Mouse (Mus musculus) liver, embryonic 18 days (tissue): Measurements from ENCODE around the gene Muc3. TPM values are rescaled to one million over a fixed set of nuclear protein-coding genes. Genes with fewer than 3 reads are reported as not detected.

Source experiments
- polyA plus RNA-seq: library from polyadenylated mRNA; depleted of rRNA; stranded (reverse); fragments of >200 nt; gene quantifications from 2 replicates; pipeline ENCODE4 v1.2.3, GENCODE M21; 2012; rRNA removed

Muc3 gene
- not detected in 2 replicates for polyA plus RNA-seq

DNA sequence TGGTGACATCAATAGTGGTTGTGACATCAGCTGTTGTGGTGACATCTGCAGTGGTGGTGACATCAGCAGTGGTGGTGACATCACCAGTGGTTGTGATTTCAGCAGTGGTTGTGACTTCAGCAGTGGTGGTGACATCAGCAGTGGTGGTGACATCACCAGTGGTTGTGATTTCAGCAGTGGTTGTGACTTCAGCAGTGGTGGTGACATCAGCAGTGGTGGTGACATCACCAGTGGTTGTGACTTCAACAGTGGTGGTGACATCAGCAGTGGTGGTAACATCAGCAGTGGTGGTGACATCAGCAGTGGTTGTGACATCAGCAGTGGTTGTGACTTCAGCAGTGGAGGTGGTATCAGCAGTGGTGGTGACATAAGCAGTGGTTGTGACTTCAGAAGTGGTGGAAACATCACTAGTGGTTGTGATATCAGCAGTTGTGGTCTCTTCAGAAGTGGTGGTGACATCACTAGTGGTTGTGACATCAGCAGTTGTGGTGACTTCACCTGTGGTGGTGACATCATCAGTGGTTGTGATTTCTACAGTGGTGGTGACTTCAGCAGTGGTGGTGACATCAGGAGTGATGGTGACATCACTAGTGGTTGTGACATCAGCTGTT is at the start of gene Muc3:
Gene Muc3 (minus strand): TSS at position 51 of the 611 bp plus-strand sequence.

DNA sequence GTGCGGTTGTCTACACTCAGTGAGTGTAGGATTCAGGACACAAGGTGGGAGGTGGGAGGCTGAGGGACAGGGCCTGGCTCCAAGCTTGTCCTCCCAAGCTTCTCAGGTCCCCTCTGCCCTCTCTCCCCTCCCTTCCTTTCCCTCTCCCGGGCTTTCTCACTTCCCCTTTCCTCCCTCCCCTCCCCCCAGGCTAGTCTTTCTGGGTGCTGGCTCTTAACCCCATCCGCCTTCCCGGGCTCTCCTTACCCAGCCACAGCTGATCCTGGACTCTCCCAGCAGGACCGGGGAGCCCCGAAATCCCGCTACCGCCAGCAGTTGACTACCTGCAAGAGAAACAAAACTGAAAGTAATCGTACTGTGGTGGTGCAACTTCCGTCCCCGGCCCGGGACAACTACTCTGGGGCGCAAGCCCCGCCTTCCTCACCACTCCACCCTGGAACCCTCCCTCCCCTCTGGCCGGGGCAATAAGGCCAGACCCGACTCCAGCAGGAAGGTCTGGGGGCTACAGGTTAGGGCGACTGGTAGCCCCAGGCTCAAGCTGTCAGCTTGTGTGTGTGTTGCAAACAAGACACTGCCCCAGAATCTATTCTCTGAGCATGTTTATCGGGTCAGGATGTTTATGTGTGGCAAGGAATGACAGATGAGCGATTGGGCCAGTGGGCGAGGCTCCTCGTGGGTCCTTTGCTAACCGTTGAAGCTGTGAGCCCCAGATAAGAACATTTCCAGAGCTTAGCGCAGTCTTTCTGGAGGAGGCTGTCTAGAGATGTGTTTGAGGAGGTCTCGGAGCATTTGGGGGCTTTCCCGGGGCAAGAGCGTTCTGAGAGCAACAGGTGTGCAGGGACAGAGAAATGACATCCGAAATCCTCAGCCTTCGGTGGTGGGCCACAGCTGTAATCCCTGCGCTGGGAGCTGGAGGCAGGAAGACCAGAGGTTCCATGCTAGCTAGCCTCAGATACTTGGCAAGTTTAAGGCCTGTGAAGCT is 33.0 kb downstream of the Muc3 start, which contains the start of gene Trim56:
Gene Trim56 (minus strand): TSS at position 344 of the 982 bp plus-strand sequence.

Other genes starting within 250 kb of the Muc3 start
- gene Ift22, start 241.2 kb downstream of the Muc3 start, polyA plus RNA-seq = 4.2 and 5.1 TPM in 2 replicates
- gene Fis1, start 196.0 kb downstream of the Muc3 start, polyA plus RNA-seq = 126 and 135 TPM in 2 replicates
- gene Cldn15, start 182.7 kb downstream of the Muc3 start, polyA plus RNA-seq = 7.6 and 10.3 TPM in 2 replicates
- 18.9 and 20.6 TPM in 2 replicates for gene Plod3, start 162.3 kb downstream of the Muc3 start, polyA plus RNA-seq
- 38.1 and 45.8 TPM in 2 replicates for gene Znhit1, start 161.3 kb downstream of the Muc3 start, polyA plus RNA-seq
- 0.02 TPM in 1 of 2 replicates, not detected in the other for gene Vgf, start 122.9 kb downstream of the Muc3 start, polyA plus RNA-seq
- 53.2 and 55.6 TPM in 2 replicates for gene Ap1s1, start 103.2 kb downstream of the Muc3 start, polyA plus RNA-seq
- gene Serpine1, start 77.1 kb downstream of the Muc3 start, polyA plus RNA-seq = 18.8 and 22.9 TPM in 2 replicates
- 4.3 and 4.7 TPM in 2 replicates for gene Trim56, start 33.1 kb downstream of the Muc3 start, polyA plus RNA-seq
- 0.10 and 0.14 TPM in 2 replicates for gene Muc3a, start 63.1 kb upstream of the Muc3 start, polyA plus RNA-seq
- 7.5 and 9.8 TPM in 2 replicates for gene Ache, start 138.2 kb upstream of the Muc3 start, polyA plus RNA-seq
- gene Ufsp1, start 145.3 kb upstream of the Muc3 start, polyA plus RNA-seq = 5.0 and 5.8 TPM in 2 replicates
- 53.3 and 69.7 TPM in 2 replicates for gene Srrt, start 158.4 kb upstream of the Muc3 start, polyA plus RNA-seq
- 8.9 and 9.3 TPM in 2 replicates for gene Trip6, start 165.1 kb upstream of the Muc3 start, polyA plus RNA-seq
- gene Slc12a9, start 184.3 kb upstream of the Muc3 start, polyA plus RNA-seq = 3.7 and 4.4 TPM in 2 replicates
- gene Ephb4, start 200.8 kb upstream of the Muc3 start, polyA plus RNA-seq = 10.1 and 13.1 TPM in 2 replicates